Mouse (Mus musculus) midbrain, embryonic 16.5 days (tissue): ENCODE data around the gene Wasf2. TPM values are rescaled to one million over a fixed set of nuclear protein-coding genes. Genes with fewer than 3 reads are reported as not detected.

Source experiments
- ATAC-seq: fragments of 200-750 bp; cut with Nextera tagmentation; 2 replicates; pipeline ENCODE4 v1.8.0; 2017; ENCODE audit warnings: moderate TSS enrichment
- H3K27ac ChIP-seq: fragments of 300-500 bp; sonication (generic); 2 replicates; pipeline ENCODE4 v1.5.1; 2014; ENCODE audit warnings: mild to moderate bottlenecking, low read length, mixed read lengths
- H3K27me3 ChIP-seq: fragments of 300-500 bp; sonication (generic); 2 replicates; pipeline ENCODE4 v1.6.1; 2014; ENCODE audit warnings: low read depth, low read length, mixed read lengths; ENCODE audit not compliant: control insufficient read depth, insufficient read depth
- H3K36me3 ChIP-seq: fragments of 300-500 bp; sonication (generic); 2 replicates; pipeline ENCODE4 v1.6.1; 2014; ENCODE audit warnings: mild to moderate bottlenecking, low read length, moderate library complexity, mixed read lengths; ENCODE audit not compliant: control insufficient read depth, insufficient read depth
- H3K4me1 ChIP-seq: fragments of 300-500 bp; sonication (generic); 2 replicates; pipeline ENCODE4 v1.6.1; 2014; ENCODE audit warnings: mild to moderate bottlenecking, low read length, mixed read lengths; ENCODE audit not compliant: control insufficient read depth, insufficient read depth
- H3K4me2 ChIP-seq: fragments of 300-500 bp; sonication (generic); 2 replicates; pipeline ENCODE4 v1.6.1; 2014; ENCODE audit warnings: mild to moderate bottlenecking, low read length, mixed read lengths
- H3K4me3 ChIP-seq: fragments of 300-500 bp; sonication (generic); 2 replicates; pipeline ENCODE4 v1.5.1; 2014; ENCODE audit warnings: low read depth, mild to moderate bottlenecking, low read length, moderate library complexity, mixed read lengths
- H3K9ac ChIP-seq: fragments of 300-500 bp; sonication (generic); 2 replicates; pipeline ENCODE4 v1.6.1; 2014; ENCODE audit warnings: low read depth, low read length, mixed read lengths
- H3K9me3 ChIP-seq: fragments of 300-500 bp; sonication (generic); replicated peaks from 2 replicates; pipeline ENCODE4 v1.6.1; 2014; ENCODE audit warnings: mild to moderate bottlenecking, low read length, mixed read lengths; ENCODE audit not compliant: control insufficient read depth, poor library complexity, severe bottlenecking
- WGBS: fragments of 180-500 bp; shearing (Covaris S2); extraction: QIAGEN DNeasy Blood & Tissue Kit; methylation state at CpG from one replicate; pipeline ENCODE4 v1.1.7; 2014; 5-methylcytosine and 5-hydroxymethylcytosine counted together
- polyA plus RNA-seq: library from polyadenylated mRNA; unstranded; fragments of >200 nt; fragmentation: Nextera tagmentation; extraction: Ambion mirVana; gene quantifications from 2 replicates; pipeline ENCODE4 v1.2.1, GENCODE M21; 2015

The Wasf2 gene
- polyA plus RNA-seq, 1 experiment from 2014 or later, result 20.1 TPM

- no peak for ATAC-seq
- H3K4me1 ChIP-seq, result peaks cover 25% of the 10 kb centered on the region
- peak overlapping the region; percentile 39 for H3K27ac ChIP-seq
- no peaks in the 10 kb centered on the region for H3K36me3 ChIP-seq
- H3K9me3 ChIP-seq, result no peaks in the 10 kb centered on the region
- WGBS, result 31% methylated on average over 11 of the region's 11 CpGs
- no peaks in the 10 kb centered on the region for H3K27me3 ChIP-seq
- H3K4me2 ChIP-seq, result peak overlapping the region; percentile 81
- H3K9ac ChIP-seq, result peak overlapping the region; percentile 56; the same call in 1 of the 2 replicates
- peak overlapping the region; percentile 90 for H3K4me3 ChIP-seq
Measured at GRCm38 (mm10) chr4:133129391-133129790, 914 bp upstream of the Wasf2 start.

GRCm38 (mm10) chr4:133130890-133131741 is 811 bp downstream of the Wasf2 start:
- ATAC-seq, result peak; percentile 59
- Histone ChIP-seq H3K27me3 (no peaks in the 10 kb centered on the region), H3K9ac (peak overlapping the region; percentile 82), H3K27ac (peak overlapping the region; percentile 70), H3K9me3 (no peaks in the 10 kb centered on the region), H3K4me2 (peak overlapping the region; percentile 98), H3K36me3 (no peaks in the 10 kb centered on the region), H3K4me1 (peaks cover 25% of the 10 kb centered on the region), H3K4me3 (peak overlapping the region; percentile 90)
- 7% methylated on average over 17 of the region's 17 CpGs for WGBS

- H3K9me3 ChIP-seq, result no peaks in the 10 kb centered on the region
- ATAC-seq, result no peak
- no peaks in the 10 kb centered on the region for H3K36me3 ChIP-seq
- H3K4me1 ChIP-seq, result peaks cover 25% of the 10 kb centered on the region
- 0 out of 2 replicates have a peak overlapping the region, but pooled peaks have one; percentile 13 for H3K9ac ChIP-seq
- peak overlapping the region; percentile 90 for H3K4me3 ChIP-seq
- WGBS, result 19% methylated on average over 6 of the region's 6 CpGs
- 0 out of 2 replicates have a peak overlapping the region, but pooled peaks have one; percentile 1 for H3K27ac ChIP-seq
- H3K27me3 ChIP-seq, result no peaks in the 10 kb centered on the region
- H3K4me2 ChIP-seq, result peak overlapping the region; percentile 98
Measured at GRCm38 (mm10) chr4:133132027-133132426, 1.7 kb downstream of the Wasf2 start.

GRCm38 (mm10) chr4:133136946-133137345 is 6.6 kb downstream of the Wasf2 start:
- peaks cover 7% of the 10 kb centered on the region for H3K4me1 ChIP-seq
- no peaks in the 10 kb centered on the region for H3K27me3 ChIP-seq
- H3K27ac ChIP-seq, result no peak overlapping the region
- no peak overlapping the region for H3K9ac ChIP-seq
- no peaks in the 10 kb centered on the region for H3K36me3 ChIP-seq
- H3K4me2 ChIP-seq, result no peak overlapping the region
- no peak for ATAC-seq
- no peak overlapping the region for H3K4me3 ChIP-seq
- WGBS, result 92% methylated on average over 1 of the region's 1 CpGs
- no peaks in the 10 kb centered on the region for H3K9me3 ChIP-seq

- 91% methylated on average over 4 of the region's 4 CpGs for whole genome bisulfite sequencing
- ATAC-seq, result no peak
- Histone ChIP-seq H3K27ac (no peak overlapping the region), H3K4me1 (no peaks in the 10 kb centered on the region), H3K9me3 (no peaks in the 10 kb centered on the region), H3K9ac (no peak overlapping the region), H3K27me3 (no peaks in the 10 kb centered on the region), H3K36me3 (no peaks in the 10 kb centered on the region), H3K4me2 (no peak overlapping the region), H3K4me3 (no peak overlapping the region)
Measured at GRCm38 (mm10) chr4:133138971-133139370, 8.7 kb downstream of the Wasf2 start.

GRCm38 (mm10) chr4:133155006-133155405 is 24.7 kb downstream of the Wasf2 start:
- H3K9me3 ChIP-seq, result no peaks in the 10 kb centered on the region
- H3K9ac ChIP-seq, result no peak overlapping the region
- H3K27me3 ChIP-seq, result no peaks in the 10 kb centered on the region
- no peaks in the 10 kb centered on the region for H3K36me3 ChIP-seq
- no peak overlapping the region for H3K4me3 ChIP-seq
- H3K27ac ChIP-seq, result no peak overlapping the region
- WGBS, result 93% methylated on average over 5 of the region's 5 CpGs
- peaks cover 4% of the 10 kb centered on the region; the same call in 1 of the 2 replicates for H3K4me1 ChIP-seq
- H3K4me2 ChIP-seq, result no peak overlapping the region
- no peak for ATAC-seq

GRCm38 (mm10) chr4:133155726-133156125 is 25.4 kb downstream of the Wasf2 start:
- Histone ChIP-seq H3K36me3 (no peaks in the 10 kb centered on the region), H3K4me1 (peaks cover 4% of the 10 kb centered on the region; the same call in 1 of the 2 replicates), H3K4me3 (no peak overlapping the region), H3K27me3 (no peaks in the 10 kb centered on the region), H3K9ac (no peak overlapping the region), H3K9me3 (no peaks in the 10 kb centered on the region), H3K4me2 (no peak overlapping the region), H3K27ac (no peak overlapping the region)
- WGBS, result 86% methylated on average over 6 of the region's 6 CpGs
- ATAC-seq, result no peak

GRCm38 (mm10) chr4:133156422-133156821 is 26.1 kb downstream of the Wasf2 start:
- 79% methylated on average over 4 of the region's 4 CpGs for WGBS
- H3K4me1 ChIP-seq, result peaks cover 4% of the 10 kb centered on the region; the same call in 1 of the 2 replicates
- no peak overlapping the region for H3K4me2 ChIP-seq
- no peak for ATAC-seq
- H3K4me3 ChIP-seq, result no peak overlapping the region
- H3K27me3 ChIP-seq, result no peaks in the 10 kb centered on the region
- H3K9ac ChIP-seq, result no peak overlapping the region
- H3K27ac ChIP-seq, result 0 out of 2 replicates have a peak overlapping the region, but pooled peaks have one; percentile 22
- no peaks in the 10 kb centered on the region for H3K9me3 ChIP-seq
- H3K36me3 ChIP-seq, result no peaks in the 10 kb centered on the region

GRCm38 (mm10) chr4:133156831-133157230 is 26.5 kb downstream of the Wasf2 start:
- no peak for ATAC-seq
- Histone ChIP-seq H3K4me2 (no peak overlapping the region), H3K36me3 (no peaks in the 10 kb centered on the region), H3K27ac (0 out of 2 replicates have a peak overlapping the region, but pooled peaks have one; percentile 22), H3K4me3 (no peak overlapping the region), H3K9ac (no peak overlapping the region), H3K27me3 (no peaks in the 10 kb centered on the region), H3K4me1 (peaks cover 4% of the 10 kb centered on the region; the same call in 1 of the 2 replicates), H3K9me3 (no peaks in the 10 kb centered on the region)
- WGBS, result 65% methylated on average over 10 of the region's 10 CpGs
